Mouse (Mus musculus): ENCODE measurements at regions not wholly inside any gene's neighbourhood (a gene's known extent, or its start where the extent isn't known, plus 50 kb on each side); places are given as distances from the start of the nearest gene placed in this dataset.
A peak's percentile ranks its signal among the peaks of the same experiment; 100 is the strongest.
"Not testable (repeated sequence)": the region's sequence is repeated elsewhere in the genome, so short reads cannot be mapped to it uniquely, and the experiment has no call there.

GRCm38 (mm10) chr6:103809986-103810341 is 299.6 kb downstream of the Chl1 start:
- no peak for DNase-seq

- DNase-seq = no peak
Observed at GRCm38 (mm10) chr6:103810342-103811001, 300.1 kb downstream of the Chl1 start.

- not testable (repeated sequence) for DNase-seq
Observed at GRCm38 (mm10) chr6:103816396-103816795, 306.0 kb downstream of the Chl1 start.

GRCm38 (mm10) chr6:103826042-103826441 is 315.7 kb downstream of the Chl1 start:
- DNase-seq = no peak

GRCm38 (mm10) chr6:103827623-103828022 is 317.2 kb downstream of the Chl1 start:
- DNase-seq = no peak

- no peak for DNase-seq
Observed at GRCm38 (mm10) chr6:103828866-103829265, 318.5 kb downstream of the Chl1 start.

- no peak for DNase-seq
Observed at GRCm38 (mm10) chr6:103832301-103832700, 321.9 kb downstream of the Chl1 start.

- no peak for DNase-seq
Observed at GRCm38 (mm10) chr6:103832808-103833207, 322.4 kb downstream of the Chl1 start.

- no peak for DNase-seq
Observed at GRCm38 (mm10) chr6:103833501-103834132, 323.2 kb downstream of the Chl1 start.

GRCm38 (mm10) chr6:103834726-103835229 is 324.4 kb downstream of the Chl1 start:
- no peak for DNase-seq

GRCm38 (mm10) chr6:103859787-103860186 is 349.4 kb downstream of the Chl1 start:
- DNase-seq = no peak

- DNase-seq = no peak
Observed at GRCm38 (mm10) chr6:103893455-103893854, 383.1 kb downstream of the Chl1 start.

GRCm38 (mm10) chr6:103924504-103924903 is 414.1 kb downstream of the Chl1 start:
- DNase-seq = no peak

GRCm38 (mm10) chr6:103927094-103927493 is 416.7 kb downstream of the Chl1 start:
- DNase-seq = no peak

- no peak for DNase-seq
Observed at GRCm38 (mm10) chr6:103940345-103940744, 430.0 kb downstream of the Chl1 start.

- no peak for DNase-seq
Observed at GRCm38 (mm10) chr6:103944361-103944760, 434.0 kb downstream of the Chl1 start.

- no peak for DNase-seq
Observed at GRCm38 (mm10) chr6:103947474-103947873, 437.1 kb downstream of the Chl1 start.

GRCm38 (mm10) chr6:103953134-103953771 is 442.9 kb downstream of the Chl1 start:
- no peak for DNase-seq

- DNase-seq = no peak
Observed at GRCm38 (mm10) chr6:103959002-103959401, 448.6 kb downstream of the Chl1 start.

GRCm38 (mm10) chr6:103967811-103968420 is 457.5 kb downstream of the Chl1 start:
- DNase-seq = no peak

- no peak for DNase-seq
Observed at GRCm38 (mm10) chr6:103999186-103999585, 488.8 kb downstream of the Chl1 start.

GRCm38 (mm10) chr6:104028439-104029091 is 464.0 kb upstream of the Cntn6 start:
- peak; percentile 22 for DNase-seq

- no peak for DNase-seq
Observed at GRCm38 (mm10) chr6:104038853-104039252, 453.7 kb upstream of the Cntn6 start.
